Mouse (Mus musculus): ENCODE measurements around the gene Olfr545.

- TF ChIP-seq CTCF (IDR thresholded peaks at IDR 0.05; ENCODE audit: extremely low read depth, insufficient read depth, insufficient read length, insufficient replicate concordance) (no peak), POLR2A (IDR thresholded peaks at IDR 0.05; ENCODE audit: low read depth, low read length) (no peak)
Observed at GRCm38 (mm10) chr7:102480821-102481220, 18.6 kb downstream of the Olfr545 start.

Measured in spleen, adult 2 months (tissue).